Mouse (Mus musculus) cortical plate, adult 2 months (tissue): ENCODE data around the gene Capn5.

Source experiments
- CTCF ChIP-seq: fragments of 200-500 bp; IDR thresholded peaks from 2 replicates; pipeline ENCODE4 v1.5.1; 2011; ENCODE audit warnings: mild to moderate bottlenecking, control low read depth, low read length; ENCODE audit not compliant: insufficient read depth; ENCODE audit errors: extremely low read depth
- POLR2A ChIP-seq: fragments of 200-500 bp; IDR thresholded peaks from 2 replicates; pipeline ENCODE4 v1.6.1; 2011; ENCODE audit warnings: mild to moderate bottlenecking, low read length, control low read depth; ENCODE audit not compliant: insufficient read depth; ENCODE audit errors: extremely low read depth

- TF ChIP-seq POLR2A: no peak
- TF ChIP-seq CTCF: no peak
Observed at GRCm38 (mm10) chr7:98149802-98150201, 28.3 kb downstream of the Capn5 start.
